Mouse (Mus musculus): ENCODE measurements around the gene Galnt6.

GRCm38 (mm10) chr15:100772685-100773084 is 43.5 kb upstream of the Galnt6 start:
- TF ChIP-seq CTCF (IDR thresholded peaks at IDR 0.05; ENCODE audit: low read depth, low read length) (no peak), POLR2A (IDR thresholded peaks at IDR 0.05; ENCODE audit: extremely low read depth, insufficient read depth, low read length) (no peak)
